In the genomic region with DNA sequence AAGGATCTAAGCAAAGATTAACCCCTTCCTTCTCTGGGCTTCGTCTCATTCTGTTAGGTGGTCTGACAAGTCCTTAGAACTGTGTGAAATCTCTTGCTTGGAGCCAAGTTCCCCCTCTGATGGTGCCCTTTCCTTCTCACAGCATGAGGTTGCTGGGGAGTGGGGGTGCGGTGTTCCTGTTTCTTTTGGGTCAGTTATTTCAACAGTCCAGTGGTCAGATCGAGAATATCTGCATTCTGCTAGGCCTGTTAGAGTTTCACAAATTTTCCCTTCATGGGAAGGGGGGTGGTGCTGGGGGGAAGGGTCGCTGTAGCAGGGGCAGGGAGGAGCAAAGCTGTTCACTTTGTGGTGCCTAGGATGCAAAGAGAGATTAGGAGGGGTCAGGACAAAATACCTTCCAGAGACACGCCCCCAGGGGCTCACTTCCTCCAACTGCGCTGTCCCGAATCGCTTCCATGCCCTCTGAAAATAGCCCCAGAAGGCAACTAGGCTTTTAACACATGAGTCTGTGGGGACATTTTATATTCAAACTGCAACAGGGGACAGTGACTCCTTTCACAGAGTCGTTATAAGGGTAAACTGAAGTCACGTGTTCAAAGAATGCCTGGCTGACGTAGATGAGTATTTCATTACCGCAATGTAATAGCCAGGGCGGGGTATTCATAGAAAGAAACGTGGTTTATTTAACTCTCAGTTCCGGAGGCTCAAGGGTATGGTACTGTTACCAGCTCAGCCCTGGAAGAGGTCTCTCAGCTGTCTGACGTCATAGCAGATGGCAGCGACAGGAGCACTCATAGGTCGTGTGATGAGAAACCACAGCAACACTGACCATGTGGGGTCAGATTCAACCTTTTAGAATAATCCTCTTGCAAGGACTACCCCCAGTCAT, we compare ENCODE assay signal across 9 mouse cellular contexts.
DNase-seq lines count a peak whose midpoint lies in the region; ATAC-seq and TF ChIP-seq lines count a peak whose summit lies in the region.
"Had no signal": no experiment of that assay in that cellular context is flagged by ENCODE, and none has a peak within 500 bp of the region (broad histone marks: within the 10 kb centered on the region; RNA-seq: fewer than 3 reads in every experiment).

No protein-coding gene starts in this region.

- no peaks in the 10 kb centered on the region for H3K9me3 ChIP-seq in forebrain, embryonic 11.5 days (ENCODE audit: control insufficient read depth, low read length)
- H3K9me3 ChIP-seq in forebrain, postnatal 0 days (ENCODE audit: low read length) = no peaks in the 10 kb centered on the region
- no peaks in the 10 kb centered on the region for H3K9me3 ChIP-seq in hindbrain, postnatal 0 days (ENCODE audit: low read length)
- no peaks in the 10 kb centered on the region for H3K9me3 ChIP-seq in midbrain, embryonic 12.5 days

- no peaks in the 10 kb centered on the region for H3K4me1 ChIP-seq in forebrain, embryonic 11.5 days (replicated peaks; ENCODE audit: control insufficient read depth, insufficient read depth, low read length)
- no peaks in the 10 kb centered on the region for H3K4me1 ChIP-seq in forebrain, postnatal 0 days (ENCODE audit: insufficient read depth)
- no peaks in the 10 kb centered on the region for H3K4me1 ChIP-seq in brown adipose tissue, adult 24 weeks (ENCODE audit: control insufficient read depth, insufficient read depth, insufficient read length, low read length)
- H3K4me1 ChIP-seq in hindbrain, postnatal 0 days (ENCODE audit: insufficient read depth, low read length) = no peaks in the 10 kb centered on the region
- peaks cover 7% of the 10 kb centered on the region; the same call in 1 of the 2 replicates for H3K4me1 ChIP-seq in midbrain, embryonic 12.5 days

- H3K4me3 ChIP-seq in forebrain, embryonic 11.5 days (ENCODE audit: low read depth, low read length) = no peak overlapping the region
- no peak overlapping the region for H3K4me3 ChIP-seq in forebrain, postnatal 0 days (ENCODE audit: low read depth, low read length)
- peak overlapping the region; percentile 36 for H3K4me3 ChIP-seq in brown adipose tissue, adult 24 weeks (ENCODE audit: insufficient read depth, low read depth, low read length)
- H3K4me3 ChIP-seq in hindbrain, postnatal 0 days (ENCODE audit: low read length) = no peak overlapping the region
- no peak overlapping the region for H3K4me3 ChIP-seq in midbrain, embryonic 12.5 days

- no peak overlapping the region for H3K9ac ChIP-seq in forebrain, embryonic 11.5 days (ENCODE audit: low read length)
- no peak overlapping the region for H3K9ac ChIP-seq in forebrain, postnatal 0 days
- no peak overlapping the region for H3K9ac ChIP-seq in hindbrain, postnatal 0 days (replicated peaks; ENCODE audit: low read length)
- no peak overlapping the region for H3K9ac ChIP-seq in midbrain, embryonic 12.5 days (replicated peaks)

- H3K27ac ChIP-seq in forebrain, embryonic 11.5 days (ENCODE audit: low read depth, low read length) = no peak overlapping the region
- H3K27ac ChIP-seq in forebrain, postnatal 0 days (ENCODE audit: low read depth, low read length) = no peak overlapping the region
- no peak overlapping the region for H3K27ac ChIP-seq in brown adipose tissue, adult 24 weeks (replicated peaks; ENCODE audit: low read depth, low read length)
- H3K27ac ChIP-seq in hindbrain, postnatal 0 days = no peak overlapping the region
- H3K27ac ChIP-seq in midbrain, embryonic 12.5 days (replicated peaks) = 0 out of 2 replicates have a peak overlapping the region, but pooled peaks have one; percentile 52
- H3K27ac ChIP-seq: macrophage had no signal

- H3K27me3 ChIP-seq in forebrain, embryonic 11.5 days (ENCODE audit: control insufficient read depth, insufficient read depth, low read length) = no peaks in the 10 kb centered on the region
- H3K27me3 ChIP-seq in forebrain, postnatal 0 days (ENCODE audit: insufficient read depth, low read length) = no peaks in the 10 kb centered on the region
- no peaks in the 10 kb centered on the region for H3K27me3 ChIP-seq in hindbrain, postnatal 0 days (ENCODE audit: insufficient read depth, low read length)
- no peaks in the 10 kb centered on the region for H3K27me3 ChIP-seq in midbrain, embryonic 12.5 days

- H3K4me2 ChIP-seq in forebrain, embryonic 11.5 days (ENCODE audit: low read depth, low read length, severe bottlenecking) = peak overlapping the region; percentile 33
- H3K4me2 ChIP-seq in forebrain, postnatal 0 days (ENCODE audit: low read depth) = no peak overlapping the region
- H3K4me2 ChIP-seq in hindbrain, postnatal 0 days (ENCODE audit: low read depth, low read length) = peak overlapping the region; percentile 33
- peak overlapping the region; percentile 39 for H3K4me2 ChIP-seq in midbrain, embryonic 12.5 days (replicated peaks)

- no peak for TF ChIP-seq CTCF in forebrain, postnatal 0 days (IDR thresholded peaks at IDR 0.05; ENCODE audit: low read depth)
- no peak for TF ChIP-seq CTCF in hindbrain, postnatal 0 days (IDR thresholded peaks at IDR 0.05; ENCODE audit: low read depth)

- peak; percentile 52 for DNase-seq in forebrain, embryonic 11.5 days (ENCODE audit: low spot score)
- DNase-seq in forebrain, postnatal 0 days = no peak
- DNase-seq in hindbrain, postnatal 0 days (ENCODE audit: low spot score) = peak; percentile 5
- no peak for DNase-seq in cerebellum, adult 11-12 months
- no peak for DNase-seq in adrenal gland, postnatal 25 days
- no peak for DNase-seq in spleen, postnatal 36 days (ENCODE audit: low spot score in 2 of 2)

- H3K36me3 ChIP-seq in forebrain, embryonic 11.5 days (ENCODE audit: control insufficient read depth, insufficient read depth, low read length) = no peaks in the 10 kb centered on the region
- H3K36me3 ChIP-seq in forebrain, postnatal 0 days (ENCODE audit: insufficient read depth) = no peaks in the 10 kb centered on the region
- H3K36me3 ChIP-seq in hindbrain, postnatal 0 days (ENCODE audit: insufficient read depth, low read length) = no peaks in the 10 kb centered on the region
- H3K36me3 ChIP-seq in midbrain, embryonic 12.5 days = no peaks in the 10 kb centered on the region

- peak; percentile 72 for ATAC-seq in forebrain, embryonic 11.5 days (replicated peaks; ENCODE audit: low FRiP score)
- no peak for ATAC-seq in forebrain, postnatal 0 days
- peak; percentile 74 for ATAC-seq in hindbrain, postnatal 0 days
- peak; percentile 83 for ATAC-seq in midbrain, embryonic 12.5 days (ENCODE audit: low FRiP score, low read depth)

- 24% methylated on average over 18 of the region's 18 CpGs for WGBS in forebrain, embryonic 11.5 days
- WGBS in forebrain, postnatal 0 days = 36% methylated on average over 18 of the region's 18 CpGs
- 39% methylated on average over 18 of the region's 18 CpGs for WGBS in hindbrain, postnatal 0 days
- 24% methylated on average over 18 of the region's 18 CpGs for WGBS in midbrain, embryonic 12.5 days

Comparison
In these comparisons a context has a peak if more than half of its experiments do, and no peak if none do; other contexts are left out.
1. DNase-seq: peak in forebrain, embryonic 11.5 days (single experiment) and hindbrain, postnatal 0 days (single experiment); none in forebrain, postnatal 0 days (single experiment), cerebellum, adult 11-12 months (single experiment), adrenal gland, postnatal 25 days (single experiment) and spleen, postnatal 36 days (0 of 2).